Mouse (Mus musculus) spleen, embryonic (tissue): ENCODE data around the gene Ssh1.

Experiments
- CTCF ChIA-PET: fragments of 350-600 bp; sonication (Branson Sonifier 250); formaldehyde crosslinking; loops from one replicate; lab custom pipeline; 2022; lab: Charles Lee

The Ssh1 gene

GRCm38 (mm10) chr5:113966452-113967150, 27.1 kb downstream of the Ssh1 start:
- CTCF ChIA-PET = no interaction called here

GRCm38 (mm10) chr5:113965659-113966185, 28.0 kb downstream of the Ssh1 start:
- CTCF ChIA-PET = no interaction called here

- CTCF ChIA-PET = no interaction called here
These were observed 28.7 kb downstream of the Ssh1 start for GRCm38 (mm10) chr5:113964972-113965371.

GRCm38 (mm10) chr5:113961776-113962175, 31.9 kb downstream of the Ssh1 start:
- CTCF ChIA-PET = no interaction called here

GRCm38 (mm10) chr5:113960416-113960815, 33.3 kb downstream of the Ssh1 start:
- CTCF ChIA-PET = interaction anchor here (0.9 kb wide), 1 partner anchor 90 kb away, joined by 4 read pairs; no protein-coding TSS in a partner anchor

- CTCF ChIA-PET = interaction anchor here (0.7 kb wide), 1 partner anchor 168 kb away, joined by 3 read pairs; no protein-coding TSS in a partner anchor
These were observed 34.7 kb downstream of the Ssh1 start for GRCm38 (mm10) chr5:113959039-113959438.

GRCm38 (mm10) chr5:113956510-113956909, 37.2 kb downstream of the Ssh1 start:
- CTCF ChIA-PET = interaction anchor here (0.7 kb wide), 1 partner anchor 60 kb away, joined by 3 read pairs; no protein-coding TSS in a partner anchor

GRCm38 (mm10) chr5:113955691-113956090, 38.0 kb downstream of the Ssh1 start:
- CTCF ChIA-PET = interaction anchor here (0.5 to 1.2 kb wide), 3 partner anchors 14 to 182 kb away, joined by 4 to 8 read pairs (median 4); no protein-coding TSS in a partner anchor

- CTCF ChIA-PET = interaction anchor here (0.5 to 1.2 kb wide), 3 partner anchors 13 to 182 kb away, joined by 4 to 8 read pairs (median 4); no protein-coding TSS in a partner anchor
These were observed 38.4 kb downstream of the Ssh1 start for GRCm38 (mm10) chr5:113955281-113955680.

GRCm38 (mm10) chr5:113954421-113954820, 39.3 kb downstream of the Ssh1 start:
- CTCF ChIA-PET = interaction anchor here (0.5 to 1.2 kb wide), 2 partner anchors 12 to 77 kb away, joined by 3 to 4 read pairs; no protein-coding TSS in a partner anchor

GRCm38 (mm10) chr5:113952519-113952918, 41.2 kb downstream of the Ssh1 start:
- CTCF ChIA-PET = interaction anchor here (2.0 kb wide), 1 partner anchor 98 kb away, joined by 5 read pairs; no protein-coding TSS in a partner anchor

- CTCF ChIA-PET = interaction anchor here (2.0 kb wide), 1 partner anchor 97 kb away, joined by 5 read pairs; no protein-coding TSS in a partner anchor
These were observed 42.0 kb downstream of the Ssh1 start for GRCm38 (mm10) chr5:113951693-113952071.

- CTCF ChIA-PET = interaction anchor here (2.0 kb wide), 1 partner anchor 97 kb away, joined by 5 read pairs; no protein-coding TSS in a partner anchor
These were observed 42.7 kb downstream of the Ssh1 start for GRCm38 (mm10) chr5:113950786-113951692.

- CTCF ChIA-PET = interaction anchor here (0.5 kb wide), 1 partner anchor 37 kb away, joined by 4 read pairs; no protein-coding TSS in a partner anchor
These were observed 43.6 kb downstream of the Ssh1 start for GRCm38 (mm10) chr5:113950133-113950532.

- CTCF ChIA-PET = no interaction called here
These were observed 46.4 kb downstream of the Ssh1 start for GRCm38 (mm10) chr5:113947280-113947679.

- CTCF ChIA-PET = no interaction called here
These were observed 48.6 kb downstream of the Ssh1 start for GRCm38 (mm10) chr5:113945126-113945525.

GRCm38 (mm10) chr5:113943328-113943727, 50.4 kb downstream of the Ssh1 start:
- CTCF ChIA-PET = interaction anchor here (0.7 kb wide), 1 partner anchor 46 kb away, joined by 4 read pairs; no protein-coding TSS in a partner anchor

- CTCF ChIA-PET = interaction anchor here (0.7 kb wide), 1 partner anchor 12 kb away, joined by 4 read pairs; no protein-coding TSS in a partner anchor
These were observed 51.1 kb downstream of the Ssh1 start for GRCm38 (mm10) chr5:113942580-113942979.

GRCm38 (mm10) chr5:113939263-113939900, 54.3 kb downstream of the Ssh1 start:
- CTCF ChIA-PET = interaction anchor here (0.6 kb wide), 1 partner anchor 146 kb away, joined by 4 read pairs; no protein-coding TSS in a partner anchor

GRCm38 (mm10) chr5:113937650-113938049, 56.0 kb downstream of the Ssh1 start:
- CTCF ChIA-PET = no interaction called here

GRCm38 (mm10) chr5:113933889-113934288, 59.8 kb downstream of the Ssh1 start:
- CTCF ChIA-PET = no interaction called here
